Mouse (Mus musculus) embryonic fibroblast, embryonic 13.5 days (primary cell): Measurements from ENCODE around the gene Dohh.

Experiments
- CTCF ChIP-seq: IDR thresholded peaks from 2 replicates; pipeline ENCODE4 v1.5.1; 2011; ENCODE audit warnings: mild to moderate bottlenecking, control low read depth, low read length, moderate library complexity, borderline replicate concordance; ENCODE audit not compliant: insufficient read depth
- POLR2A ChIP-seq: IDR thresholded peaks from 2 replicates; pipeline ENCODE4 v1.6.1; 2011; ENCODE audit warnings: low read depth, mild to moderate bottlenecking, control low read depth, low read length, moderate library complexity

DNA sequence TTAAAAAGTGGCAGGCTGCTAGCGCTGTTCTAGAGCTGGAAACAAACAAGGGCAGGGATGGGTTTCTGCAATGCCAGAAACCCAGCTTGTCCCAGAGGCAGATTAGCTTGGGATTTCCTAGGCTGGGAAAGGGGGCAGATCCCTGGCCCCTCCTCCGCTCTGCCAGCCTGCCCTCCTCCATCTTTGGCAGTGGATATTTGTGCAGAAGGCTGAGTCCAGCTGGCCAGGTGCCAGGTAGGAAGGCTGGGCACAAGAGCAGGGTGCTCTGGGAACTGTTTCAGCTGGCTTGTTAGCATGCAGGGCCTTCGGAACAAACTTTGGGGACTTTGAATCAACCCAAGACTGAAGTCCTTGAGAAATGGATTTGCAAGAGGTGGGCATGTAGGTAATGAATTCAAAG is 51.2 kb downstream of the Dohh start:
- TF ChIP-seq CTCF = no peak
- TF ChIP-seq POLR2A = no peak
